Mouse (Mus musculus): ENCODE measurements at regions not wholly inside any gene's neighbourhood (a gene's known extent, or its start where the extent isn't known, plus 50 kb on each side); places are given as distances from the start of the nearest gene placed in this dataset.

DNA sequence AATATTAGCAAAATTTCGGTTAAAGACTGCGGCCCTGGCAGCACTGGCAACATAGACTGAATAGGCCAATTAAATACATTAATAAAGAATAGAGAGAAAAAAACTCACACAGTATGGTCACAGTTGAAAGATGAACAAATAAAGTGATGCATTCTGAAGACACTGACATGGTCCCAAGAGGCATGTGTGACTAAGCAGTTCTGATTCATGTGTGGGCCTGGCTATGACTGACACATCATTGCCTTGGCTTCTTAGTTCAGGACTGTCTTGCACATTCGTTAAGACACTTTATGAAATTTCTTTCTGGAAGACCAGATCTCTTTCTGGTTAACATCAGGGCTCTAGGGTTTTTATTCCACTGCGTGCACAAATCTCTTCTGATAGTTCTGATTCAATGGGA lies 438.7 kb downstream of the Gm21750 start:
- Histone ChIP-seq H3K4me1 (replicated peaks; ENCODE audit: control insufficient read depth, insufficient read depth, low read length) (no peaks in the 10 kb centered on the region), H3K4me2 (ENCODE audit: low read depth, low read length, severe bottlenecking) (no peak overlapping the region), H3K4me3 (ENCODE audit: low read depth, low read length) (no peak overlapping the region), H3K36me3 (ENCODE audit: control insufficient read depth, insufficient read depth, low read length) (no peaks in the 10 kb centered on the region), H3K27me3 (ENCODE audit: control insufficient read depth, insufficient read depth, low read length) (no peaks in the 10 kb centered on the region), H3K9ac (ENCODE audit: low read length) (no peak overlapping the region), H3K27ac (ENCODE audit: low read depth, low read length) (no peak overlapping the region), H3K9me3 (ENCODE audit: control insufficient read depth, low read length) (no peaks in the 10 kb centered on the region)
- DNase-seq (ENCODE audit: low spot score) (no peak), ATAC-seq (replicated peaks; ENCODE audit: low FRiP score) (no peak)
- WGBS: 91% methylated on average over 4 of the region's 4 CpGs

DNA sequence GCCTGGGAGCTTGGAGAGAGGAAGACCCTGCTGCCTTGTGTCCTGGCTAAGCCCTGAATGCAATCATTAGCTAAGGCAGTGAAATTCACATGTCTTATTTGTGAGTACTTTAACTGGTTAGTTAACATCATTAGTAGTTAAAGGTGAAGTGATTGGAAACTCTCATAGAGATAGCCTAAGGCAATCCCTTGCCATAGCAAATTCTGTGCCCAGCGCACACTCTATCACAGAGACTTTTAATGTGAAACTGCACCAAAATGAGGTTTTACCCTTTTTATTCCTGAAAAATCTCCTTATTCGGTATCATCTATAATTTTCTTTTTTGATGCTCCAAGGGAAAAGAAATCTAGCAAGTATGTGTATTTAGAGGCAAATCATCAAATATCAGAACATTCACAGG lies 451.6 kb downstream of the Gm21750 start:
- Histone ChIP-seq H3K9ac (ENCODE audit: low read length) (no peak overlapping the region), H3K4me2 (ENCODE audit: low read depth, low read length, severe bottlenecking) (no peak overlapping the region), H3K4me1 (replicated peaks; ENCODE audit: control insufficient read depth, insufficient read depth, low read length) (no peaks in the 10 kb centered on the region), H3K27me3 (ENCODE audit: control insufficient read depth, insufficient read depth, low read length) (no peaks in the 10 kb centered on the region), H3K4me3 (ENCODE audit: low read depth, low read length) (no peak overlapping the region), H3K36me3 (ENCODE audit: control insufficient read depth, insufficient read depth, low read length) (no peaks in the 10 kb centered on the region), H3K9me3 (ENCODE audit: control insufficient read depth, low read length) (no peaks in the 10 kb centered on the region), H3K27ac (ENCODE audit: low read depth, low read length) (no peak overlapping the region)
- 92% methylated on average over 2 of the region's 2 CpGs for WGBS
- ATAC-seq (replicated peaks; ENCODE audit: low FRiP score) (no peak), DNase-seq (ENCODE audit: low spot score) (no peak)

DNA sequence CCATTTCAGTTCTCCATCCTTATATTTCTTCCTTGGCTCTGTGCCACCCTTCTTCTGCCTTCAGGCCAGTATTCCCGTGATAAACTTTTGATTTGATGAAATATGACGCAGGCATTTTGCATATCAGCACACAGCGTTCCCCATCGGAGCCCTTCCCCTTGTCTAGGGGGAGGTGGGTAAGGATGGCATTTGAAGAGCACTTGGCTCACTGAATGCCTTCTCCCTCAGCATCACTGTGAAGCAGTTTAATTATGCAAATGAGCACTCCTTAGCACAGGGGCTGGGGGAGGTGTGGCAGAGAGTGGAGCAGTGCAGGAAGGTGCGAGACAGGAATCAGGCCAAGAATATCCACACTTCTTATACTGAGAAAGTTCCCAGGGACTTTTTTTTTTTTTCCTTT lies 452.1 kb downstream of the Gm21750 start:
- Histone ChIP-seq H3K9ac (ENCODE audit: low read length) (no peak overlapping the region), H3K27ac (ENCODE audit: low read depth, low read length) (no peak overlapping the region), H3K9me3 (ENCODE audit: control insufficient read depth, low read length) (no peaks in the 10 kb centered on the region), H3K27me3 (ENCODE audit: control insufficient read depth, insufficient read depth, low read length) (no peaks in the 10 kb centered on the region), H3K36me3 (ENCODE audit: control insufficient read depth, insufficient read depth, low read length) (no peaks in the 10 kb centered on the region), H3K4me2 (ENCODE audit: low read depth, low read length, severe bottlenecking) (no peak overlapping the region), H3K4me1 (replicated peaks; ENCODE audit: control insufficient read depth, insufficient read depth, low read length) (no peaks in the 10 kb centered on the region), H3K4me3 (ENCODE audit: low read depth, low read length) (no peak overlapping the region)
- peak; percentile 84 for ATAC-seq (replicated peaks; ENCODE audit: low FRiP score)
- WGBS: 64% methylated on average over 5 of the region's 5 CpGs
- DNase-seq (ENCODE audit: low spot score): no peak

DNA sequence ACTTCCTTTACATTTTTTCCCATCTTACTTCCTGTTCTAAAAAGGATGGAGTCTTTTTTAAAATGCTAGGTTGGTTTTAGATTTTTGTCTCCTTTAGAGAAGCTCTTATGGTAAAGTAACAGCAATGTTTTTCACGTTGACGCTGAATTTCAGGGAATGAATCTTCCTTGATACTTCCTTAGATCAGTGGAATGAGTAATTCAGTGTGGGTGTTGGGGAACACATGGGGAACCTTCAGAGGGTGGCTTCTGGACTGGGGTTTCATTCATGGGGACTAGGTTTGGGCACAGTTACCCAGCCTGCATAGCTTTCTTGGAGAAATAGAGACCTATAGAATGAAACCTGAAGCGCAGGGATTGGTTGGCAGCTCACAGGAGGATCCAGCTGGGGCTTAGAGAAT lies 452.5 kb downstream of the Gm21750 start:
- H3K27ac ChIP-seq (ENCODE audit: low read depth, low read length): no peak overlapping the region
- no peak overlapping the region for H3K4me2 ChIP-seq (ENCODE audit: low read depth, low read length, severe bottlenecking)
- ATAC-seq (replicated peaks; ENCODE audit: low FRiP score): no peak
- H3K36me3 ChIP-seq (ENCODE audit: control insufficient read depth, insufficient read depth, low read length): no peaks in the 10 kb centered on the region
- WGBS: 75% methylated on average over 3 of the region's 3 CpGs
- no peaks in the 10 kb centered on the region for H3K27me3 ChIP-seq (ENCODE audit: control insufficient read depth, insufficient read depth, low read length)
- no peak overlapping the region for H3K9ac ChIP-seq (ENCODE audit: low read length)
- H3K9me3 ChIP-seq (ENCODE audit: control insufficient read depth, low read length): no peaks in the 10 kb centered on the region
- no peak overlapping the region for H3K4me3 ChIP-seq (ENCODE audit: low read depth, low read length)
- no peak for DNase-seq (ENCODE audit: low spot score)
- H3K4me1 ChIP-seq (replicated peaks; ENCODE audit: control insufficient read depth, insufficient read depth, low read length): no peaks in the 10 kb centered on the region

DNA sequence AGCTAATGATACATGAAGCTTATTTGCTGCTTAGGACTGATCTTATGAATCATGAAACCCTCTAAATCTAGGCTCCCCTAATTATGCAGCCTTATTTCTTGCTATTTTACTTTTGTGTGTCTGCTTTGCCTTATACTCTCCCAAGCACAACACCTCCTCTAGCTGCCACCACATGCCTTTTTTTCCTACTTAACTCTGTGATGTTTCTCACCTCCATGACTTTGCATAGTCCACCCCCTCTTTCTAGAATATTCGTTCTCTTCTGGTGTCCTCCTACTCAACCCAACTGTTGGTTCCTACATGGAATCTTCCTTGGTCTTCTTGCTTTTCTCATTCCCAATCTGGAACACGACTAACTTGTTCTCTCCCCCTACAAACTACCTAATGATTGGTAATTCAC lies 456.7 kb downstream of the Gm21750 start:
- DNase-seq (ENCODE audit: low spot score) (no peak), ATAC-seq (replicated peaks; ENCODE audit: low FRiP score) (no peak)
- no peaks in the 10 kb centered on the region for H3K9me3 ChIP-seq (ENCODE audit: control insufficient read depth, low read length)
- H3K36me3 ChIP-seq (ENCODE audit: control insufficient read depth, insufficient read depth, low read length): no peaks in the 10 kb centered on the region
- H3K4me3 ChIP-seq (ENCODE audit: low read depth, low read length): no peak overlapping the region
- no peaks in the 10 kb centered on the region for H3K4me1 ChIP-seq (replicated peaks; ENCODE audit: control insufficient read depth, insufficient read depth, low read length)
- no peak overlapping the region for H3K27ac ChIP-seq (ENCODE audit: low read depth, low read length)
- H3K4me2 ChIP-seq (ENCODE audit: low read depth, low read length, severe bottlenecking): no peak overlapping the region
- no peaks in the 10 kb centered on the region for H3K27me3 ChIP-seq (ENCODE audit: control insufficient read depth, insufficient read depth, low read length)
- 84% methylated on average over 2 of the region's 2 CpGs for WGBS
- H3K9ac ChIP-seq (ENCODE audit: low read length): no peak overlapping the region

DNA sequence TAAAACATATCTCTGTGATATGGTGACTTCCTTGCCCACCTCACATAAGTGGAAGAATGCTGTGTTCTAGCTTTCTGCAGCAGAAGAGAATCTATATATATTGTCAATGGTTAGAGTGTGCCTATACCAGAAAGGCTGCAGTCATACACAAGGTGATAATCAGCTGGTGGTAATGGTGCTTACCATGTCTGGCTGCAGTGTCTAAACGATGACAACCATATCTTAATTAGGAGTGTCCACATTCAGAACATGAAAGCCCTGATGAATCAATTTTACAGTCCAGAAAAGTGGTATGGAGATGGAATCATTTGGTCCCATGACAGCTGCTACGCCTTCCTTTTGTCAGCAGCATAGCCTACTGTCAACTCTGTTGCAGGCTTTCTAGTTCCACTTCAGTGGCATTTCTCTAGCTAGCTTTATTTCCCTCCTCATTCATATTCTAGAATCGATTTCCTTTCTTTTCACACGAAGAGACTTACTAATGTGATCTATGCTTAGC lies 484.2 kb downstream of the Gm21750 start:
- H3K4me2 ChIP-seq (ENCODE audit: low read depth, low read length, severe bottlenecking): no peak overlapping the region
- DNase-seq (ENCODE audit: low spot score) (no peak), ATAC-seq (replicated peaks; ENCODE audit: low FRiP score) (no peak)
- H3K4me1 ChIP-seq (replicated peaks; ENCODE audit: control insufficient read depth, insufficient read depth, low read length): no peaks in the 10 kb centered on the region
- no peaks in the 10 kb centered on the region for H3K9me3 ChIP-seq (ENCODE audit: control insufficient read depth, low read length)
- H3K36me3 ChIP-seq (ENCODE audit: control insufficient read depth, insufficient read depth, low read length): no peaks in the 10 kb centered on the region
- H3K27me3 ChIP-seq (ENCODE audit: control insufficient read depth, insufficient read depth, low read length): no peaks in the 10 kb centered on the region
- H3K9ac ChIP-seq (ENCODE audit: low read length): no peak overlapping the region
- no peak overlapping the region for H3K27ac ChIP-seq (ENCODE audit: low read depth, low read length)
- 88% methylated on average over 4 of the region's 4 CpGs for WGBS
- H3K4me3 ChIP-seq (ENCODE audit: low read depth, low read length): no peak overlapping the region

DNA sequence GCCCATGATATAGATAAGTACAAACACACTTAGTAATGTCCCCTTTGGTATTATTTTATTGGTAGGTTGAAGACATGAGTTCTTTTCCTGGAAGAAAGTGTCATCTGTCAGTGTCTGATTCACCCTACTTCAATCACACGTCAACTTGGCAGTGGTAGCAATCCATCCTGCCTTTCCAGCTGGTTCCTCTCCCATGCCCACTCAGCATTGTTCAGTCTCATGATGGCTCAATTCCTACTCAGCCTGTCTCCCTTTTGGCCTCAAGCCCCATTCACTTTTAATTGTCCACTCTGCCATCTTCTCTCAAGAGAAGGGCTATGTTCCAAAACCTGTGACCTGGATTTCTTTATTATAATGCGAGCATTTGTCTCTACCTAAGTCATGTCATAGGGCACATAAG lies 474.4 kb upstream of the Htr2a start:
- no peak overlapping the region for H3K9ac ChIP-seq (ENCODE audit: low read length)
- no peak for ATAC-seq (replicated peaks; ENCODE audit: low FRiP score)
- no peaks in the 10 kb centered on the region for H3K4me1 ChIP-seq (replicated peaks; ENCODE audit: control insufficient read depth, insufficient read depth, low read length)
- H3K9me3 ChIP-seq (ENCODE audit: control insufficient read depth, low read length): no peaks in the 10 kb centered on the region
- H3K36me3 ChIP-seq (ENCODE audit: control insufficient read depth, insufficient read depth, low read length): no peaks in the 10 kb centered on the region
- no peaks in the 10 kb centered on the region for H3K27me3 ChIP-seq (ENCODE audit: control insufficient read depth, insufficient read depth, low read length)
- no peak overlapping the region for H3K4me3 ChIP-seq (ENCODE audit: low read depth, low read length)
- DNase-seq (ENCODE audit: low spot score): no peak
- 90% methylated on average over 2 of the region's 2 CpGs for WGBS
- H3K27ac ChIP-seq (ENCODE audit: low read depth, low read length): no peak overlapping the region
- H3K4me2 ChIP-seq (ENCODE audit: low read depth, low read length, severe bottlenecking): no peak overlapping the region

DNA sequence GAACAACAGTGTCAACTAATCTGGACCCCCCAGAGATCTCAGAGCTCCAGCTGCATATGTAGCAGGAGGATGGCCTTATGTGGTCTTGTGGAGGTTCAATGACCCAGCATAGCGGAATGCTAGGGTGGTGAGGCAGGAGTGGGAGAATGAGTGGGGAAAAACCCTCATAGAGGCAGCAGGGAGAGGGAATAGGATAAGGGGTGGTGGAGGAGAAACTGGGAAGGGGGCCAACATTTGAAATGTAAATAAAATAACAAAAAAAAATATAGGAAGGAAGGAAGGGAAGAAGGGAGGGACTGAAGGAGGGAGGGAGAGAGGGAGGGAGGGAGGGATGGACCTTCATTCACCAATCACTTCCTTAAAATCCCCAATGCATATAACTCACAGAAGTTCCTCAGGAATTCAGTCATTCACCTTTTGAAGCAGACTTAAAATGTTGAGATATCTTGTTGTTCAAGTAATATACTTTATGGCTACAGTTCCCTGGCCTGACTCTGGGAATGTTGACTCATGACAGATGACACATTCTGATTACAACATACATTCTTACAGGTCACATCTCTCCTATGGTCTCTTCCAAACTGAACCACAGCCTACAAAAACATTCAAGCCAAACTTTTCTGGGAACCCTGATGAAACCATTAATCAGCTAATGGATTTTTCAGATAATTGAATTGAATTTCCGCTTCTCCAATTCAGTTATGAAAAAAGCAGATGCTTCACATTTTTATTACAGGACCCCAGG lies 471.3 kb upstream of the Htr2a start:
- no peak overlapping the region for H3K9ac ChIP-seq (ENCODE audit: low read length)
- no peaks in the 10 kb centered on the region for H3K9me3 ChIP-seq (ENCODE audit: control insufficient read depth, low read length)
- no peaks in the 10 kb centered on the region for H3K36me3 ChIP-seq (ENCODE audit: control insufficient read depth, insufficient read depth, low read length)
- ATAC-seq (replicated peaks; ENCODE audit: low FRiP score) (no peak), DNase-seq (ENCODE audit: low spot score) (no peak)
- no peaks in the 10 kb centered on the region for H3K4me1 ChIP-seq (replicated peaks; ENCODE audit: control insufficient read depth, insufficient read depth, low read length)
- H3K4me3 ChIP-seq (ENCODE audit: low read depth, low read length): no peak overlapping the region
- WGBS: 82% methylated on average over 2 of the region's 2 CpGs
- no peak overlapping the region for H3K4me2 ChIP-seq (ENCODE audit: low read depth, low read length, severe bottlenecking)
- no peaks in the 10 kb centered on the region for H3K27me3 ChIP-seq (ENCODE audit: control insufficient read depth, insufficient read depth, low read length)
- no peak overlapping the region for H3K27ac ChIP-seq (ENCODE audit: low read depth, low read length)

DNA sequence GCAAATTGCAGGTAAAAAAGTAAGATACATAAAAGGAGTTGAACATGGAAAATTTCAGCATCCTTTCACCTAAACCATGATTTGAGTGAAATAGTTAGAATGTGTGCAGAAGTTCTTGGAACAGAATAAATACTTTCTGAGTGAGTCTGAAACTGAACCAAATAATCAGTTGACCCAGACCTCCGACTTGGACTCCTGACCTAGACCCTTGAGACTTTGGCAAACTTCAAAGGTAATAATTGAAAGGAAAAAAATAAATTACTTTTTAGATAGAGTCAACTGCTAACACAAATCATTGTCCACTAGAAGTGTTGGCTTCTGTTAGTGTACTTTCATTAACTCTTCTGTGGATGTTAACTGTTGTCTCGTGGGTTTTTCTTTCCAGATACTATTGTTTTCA lies 460.6 kb upstream of the Htr2a start:
- H3K4me2 ChIP-seq (ENCODE audit: low read depth, low read length, severe bottlenecking): no peak overlapping the region
- no peak for DNase-seq (ENCODE audit: low spot score)
- WGBS: 81% methylated on average over 2 of the region's 2 CpGs
- H3K27ac ChIP-seq (ENCODE audit: low read depth, low read length): no peak overlapping the region
- H3K36me3 ChIP-seq (ENCODE audit: control insufficient read depth, insufficient read depth, low read length): no peaks in the 10 kb centered on the region
- H3K4me1 ChIP-seq (replicated peaks; ENCODE audit: control insufficient read depth, insufficient read depth, low read length): no peaks in the 10 kb centered on the region
- no peak for ATAC-seq (replicated peaks; ENCODE audit: low FRiP score)
- no peaks in the 10 kb centered on the region for H3K27me3 ChIP-seq (ENCODE audit: control insufficient read depth, insufficient read depth, low read length)
- no peak overlapping the region for H3K4me3 ChIP-seq (ENCODE audit: low read depth, low read length)
- no peak overlapping the region for H3K9ac ChIP-seq (ENCODE audit: low read length)
- no peaks in the 10 kb centered on the region for H3K9me3 ChIP-seq (ENCODE audit: control insufficient read depth, low read length)
